Mouse (Mus musculus): ENCODE measurements around the gene Rspo1. TPM values are rescaled to one million over a fixed set of nuclear protein-coding genes. Genes with fewer than 3 reads are reported as not detected.

The Rspo1 gene
- total RNA-seq, 4 experiments from 2014 or later = 3.1 to 6.6 (median 4.7) TPM

- no peak for DNase-seq (ENCODE audit: low spot score)
Measured at GRCm38 (mm10) chr4:124972316-124972715, 13.9 kb upstream of the Rspo1 start.

- no peak for DNase-seq (ENCODE audit: low spot score)
Measured at GRCm38 (mm10) chr4:124973296-124973695, 12.9 kb upstream of the Rspo1 start.

- DNase-seq (ENCODE audit: low spot score) = no peak
Measured at GRCm38 (mm10) chr4:124978201-124978600, 8.0 kb upstream of the Rspo1 start.

GRCm38 (mm10) chr4:124983893-124984526, 2.2 kb upstream of the Rspo1 start:
- DNase-seq (ENCODE audit: low spot score) = no peak

- DNase-seq (ENCODE audit: low spot score) = no peak
Measured at GRCm38 (mm10) chr4:124984871-124985670, 1.2 kb upstream of the Rspo1 start.

- DNase-seq (ENCODE audit: low spot score) = no peak
Measured at GRCm38 (mm10) chr4:124986739-124987710, 795 bp downstream of the Rspo1 start.

GRCm38 (mm10) chr4:124987711-124988097, 1.5 kb downstream of the Rspo1 start:
- no peak for DNase-seq (ENCODE audit: low spot score)

GRCm38 (mm10) chr4:124988382-124988781, 2.2 kb downstream of the Rspo1 start:
- no peak for DNase-seq (ENCODE audit: low spot score)

GRCm38 (mm10) chr4:124989787-124990253, 3.6 kb downstream of the Rspo1 start:
- no peak for DNase-seq (ENCODE audit: low spot score)

- DNase-seq (ENCODE audit: low spot score) = no peak
Measured at GRCm38 (mm10) chr4:124990325-124990724, 4.1 kb downstream of the Rspo1 start.

GRCm38 (mm10) chr4:124997479-124998147, 11.4 kb downstream of the Rspo1 start:
- DNase-seq (ENCODE audit: low spot score) = no peak

GRCm38 (mm10) chr4:124999548-124999947, 13.3 kb downstream of the Rspo1 start:
- DNase-seq (ENCODE audit: low spot score) = no peak

- no peak for DNase-seq (ENCODE audit: low spot score)
Measured at GRCm38 (mm10) chr4:125002978-125003377, 16.7 kb downstream of the Rspo1 start.

- no peak for DNase-seq (ENCODE audit: low spot score)
Measured at GRCm38 (mm10) chr4:125004886-125005285, 18.7 kb downstream of the Rspo1 start.

- DNase-seq (ENCODE audit: low spot score) = no peak
Measured at GRCm38 (mm10) chr4:125007460-125007859, 21.2 kb downstream of the Rspo1 start.

GRCm38 (mm10) chr4:125008220-125008619, 22.0 kb downstream of the Rspo1 start:
- DNase-seq (ENCODE audit: low spot score) = no peak

- DNase-seq (ENCODE audit: low spot score) = no peak
Measured at GRCm38 (mm10) chr4:125008712-125009111, 22.5 kb downstream of the Rspo1 start.

GRCm38 (mm10) chr4:125015806-125016635, 29.8 kb downstream of the Rspo1 start, which contains the start of gene Gnl2:
Gene Gnl2 (plus strand): TSS chr4:125016585.
- peak; percentile 14 for DNase-seq (ENCODE audit: low spot score)

- DNase-seq (ENCODE audit: low spot score) = peak; percentile 24
Measured at GRCm38 (mm10) chr4:125017431-125017830, 31.2 kb downstream of the Rspo1 start.
